Mouse (Mus musculus) heart, adult 11 months (tissue): ENCODE measurements around the gene Mlana.
A peak's percentile ranks its signal among the peaks of the same experiment; 100 is the strongest.

Source experiments
- DNase-seq: peaks from one replicate; pipeline ENCODE4 v3.0.0; 2022

The Mlana gene

DNA sequence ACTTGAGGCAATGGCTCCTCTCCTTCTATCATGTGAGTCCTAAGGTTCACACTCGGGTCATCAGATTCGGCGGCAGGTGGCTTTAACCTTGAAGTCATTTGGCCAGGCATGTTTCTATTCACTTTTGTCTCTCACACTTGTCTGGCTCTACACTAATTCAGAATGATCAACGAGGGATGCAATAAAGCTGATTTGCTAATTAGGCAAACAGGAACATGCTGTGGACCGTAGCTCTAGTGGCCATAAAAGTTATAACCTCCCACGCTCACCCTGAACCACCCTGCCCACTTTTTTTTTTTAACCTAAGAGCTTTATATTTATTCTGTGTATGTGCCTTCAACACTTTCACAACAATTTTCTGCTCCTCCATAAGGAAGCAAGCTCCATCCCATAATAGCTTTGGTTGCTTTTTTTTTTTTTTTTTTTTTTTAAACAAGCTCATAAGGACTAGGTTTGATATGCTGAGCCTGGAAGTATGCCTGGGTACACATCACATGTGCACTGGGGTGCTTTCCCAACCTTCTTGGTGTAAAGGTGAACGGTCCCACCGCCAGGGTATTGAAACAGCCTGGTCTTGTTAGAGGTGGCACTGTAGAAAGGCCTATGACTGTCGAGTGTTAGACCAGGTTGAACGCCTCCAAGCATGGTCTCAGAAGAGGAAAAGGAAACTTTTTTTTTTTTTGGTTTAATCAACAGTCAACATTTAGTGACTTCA is 21.0 kb upstream of the Mlana start:
- DNase-seq: no peak

DNA sequence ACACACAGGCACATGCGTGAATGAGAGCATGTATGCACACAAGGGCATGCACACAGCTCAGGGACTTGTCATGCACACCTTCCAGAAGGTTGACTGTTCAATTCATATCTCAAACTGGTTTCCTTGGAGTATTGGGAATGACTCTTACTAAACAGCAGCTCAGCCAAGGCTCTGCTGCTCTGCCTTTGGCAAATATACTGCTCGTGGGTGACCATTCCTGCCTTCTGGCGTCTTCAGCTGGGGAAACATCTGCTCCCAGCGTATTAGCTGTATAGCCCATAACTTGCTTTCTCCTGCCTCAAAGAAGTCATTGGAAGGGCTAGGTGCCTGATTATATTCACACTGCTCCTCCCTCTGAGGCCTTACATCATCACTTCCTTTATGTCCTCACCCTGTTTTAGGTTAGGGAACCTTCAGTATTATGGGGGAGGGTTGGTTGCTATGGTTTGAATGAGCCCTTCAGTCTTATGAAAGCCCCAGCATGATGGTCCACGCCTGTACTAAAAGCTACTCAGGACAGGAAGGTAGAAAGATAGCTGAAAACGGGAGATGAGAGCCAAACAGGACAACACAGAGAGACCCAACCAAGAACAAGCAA is 19.3 kb upstream of the Mlana start:
- no peak for DNase-seq

DNA sequence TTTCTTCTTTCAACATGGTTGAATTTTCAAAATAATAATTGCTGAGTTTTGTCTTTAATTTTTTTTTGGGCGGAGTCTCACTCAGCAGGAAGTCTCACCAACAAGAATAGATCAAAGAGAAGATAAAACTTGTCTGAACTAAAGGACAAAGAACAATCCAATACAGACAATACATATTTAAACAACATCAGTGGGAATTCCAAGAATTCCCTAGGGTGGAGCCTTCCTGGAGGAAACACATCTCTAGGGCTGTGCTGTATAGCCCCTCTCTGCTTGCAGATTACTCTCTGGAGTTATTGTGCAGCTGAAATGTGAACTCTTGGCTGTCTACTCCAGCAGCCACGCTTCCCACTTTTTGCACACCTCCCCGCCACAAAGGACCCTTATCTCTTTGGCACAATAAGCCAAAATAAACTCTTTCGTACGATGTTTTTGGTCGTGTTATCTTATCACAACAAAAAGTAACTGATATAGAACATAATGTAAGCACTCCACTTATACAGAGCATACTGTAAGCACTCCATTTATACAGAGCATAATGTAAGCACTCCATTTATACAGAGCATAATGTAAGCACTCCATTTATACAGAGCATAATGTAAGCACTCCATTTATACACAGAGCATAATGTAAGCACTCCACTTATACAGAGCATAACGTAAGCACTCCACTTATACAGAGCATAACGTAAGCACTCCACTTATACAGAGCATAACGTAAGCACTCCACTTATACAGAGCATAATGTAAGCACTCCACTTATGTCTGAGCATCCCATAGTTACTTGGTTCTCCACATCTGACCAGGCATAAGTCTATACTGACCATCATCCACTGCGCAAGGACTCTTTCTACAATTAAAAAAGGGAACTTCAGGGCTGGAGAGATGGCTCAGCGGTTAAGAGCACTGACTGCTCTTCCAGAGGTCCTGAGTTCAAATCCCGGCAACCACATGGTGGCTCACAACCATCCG is 17.2 kb upstream of the Mlana start:
- DNase-seq: peak; percentile 64

DNA sequence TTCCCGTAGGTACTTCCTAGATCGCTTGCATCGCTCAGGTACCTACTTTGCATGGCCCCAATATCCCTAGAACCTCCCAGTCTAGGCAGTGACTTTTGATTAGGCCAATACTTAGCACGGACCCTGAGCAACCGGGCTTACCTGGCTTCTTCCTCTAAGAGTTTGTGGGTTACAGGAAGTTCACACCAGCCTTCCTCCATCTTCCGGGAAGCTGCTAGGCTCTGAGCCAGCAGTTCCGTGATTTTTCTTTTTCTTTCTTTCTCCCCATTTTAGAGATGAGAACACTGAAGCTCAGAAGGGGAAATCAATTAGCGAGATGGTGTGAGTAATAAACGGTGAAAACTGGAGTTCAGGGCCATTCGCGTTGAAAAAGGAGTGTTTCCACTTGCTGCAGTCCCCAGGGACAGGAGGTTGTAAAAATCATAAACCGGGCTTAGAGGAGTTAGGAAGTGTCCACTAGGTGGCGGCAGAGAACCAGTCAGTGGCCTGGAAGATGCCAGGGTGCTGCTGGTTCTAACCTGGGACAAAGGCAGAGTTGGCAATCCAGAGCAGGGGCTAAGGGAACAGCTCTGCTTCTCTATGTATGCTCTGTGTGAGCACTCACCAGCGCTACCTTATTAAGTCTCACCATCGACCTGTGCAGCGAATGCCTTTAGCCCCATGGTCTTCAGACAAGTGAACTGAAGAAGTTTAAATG is 13.6 kb upstream of the Mlana start:
- DNase-seq: peak; percentile 95

DNA sequence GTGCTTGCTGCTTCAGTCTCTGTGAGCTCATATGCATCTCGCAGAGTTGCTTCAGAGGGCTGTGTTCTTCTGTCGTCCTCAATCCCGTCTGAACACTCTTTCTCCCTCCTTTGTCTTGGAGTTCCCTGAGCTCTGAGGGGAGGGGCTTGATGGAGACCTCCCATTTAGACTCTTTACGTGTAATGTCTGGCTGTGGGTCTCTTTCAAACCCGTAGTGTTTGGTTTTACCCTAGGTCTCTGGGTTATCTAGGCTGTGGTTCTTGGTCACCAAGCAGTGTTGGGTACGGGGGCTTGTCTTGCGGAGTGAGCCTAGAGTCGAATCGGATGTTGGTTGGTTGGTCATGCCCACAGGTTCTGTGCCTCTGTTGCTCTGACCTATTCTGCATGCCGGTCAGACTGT is 2.6 kb upstream of the Mlana start:
- DNase-seq: peak; percentile 61

DNA sequence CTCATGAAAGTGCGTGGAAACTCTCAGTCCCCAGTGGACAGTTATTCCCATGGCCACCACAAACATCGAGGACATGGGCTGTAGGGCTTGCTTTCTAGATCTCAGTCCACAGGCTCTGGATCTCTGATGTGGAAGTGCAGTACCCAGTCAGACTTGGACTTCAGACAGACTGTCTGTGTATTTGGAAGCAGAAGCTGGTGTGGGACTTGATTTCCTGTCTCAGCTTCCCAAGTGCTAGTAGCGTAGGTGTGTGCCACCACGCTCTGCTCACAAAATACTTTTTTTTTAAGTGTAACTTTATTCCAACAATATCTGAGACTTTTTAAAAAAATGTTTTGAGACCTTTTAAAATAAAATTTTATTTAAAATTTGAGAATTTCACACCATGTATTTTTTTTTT is 1.3 kb upstream of the Mlana start:
- no peak for DNase-seq

DNA sequence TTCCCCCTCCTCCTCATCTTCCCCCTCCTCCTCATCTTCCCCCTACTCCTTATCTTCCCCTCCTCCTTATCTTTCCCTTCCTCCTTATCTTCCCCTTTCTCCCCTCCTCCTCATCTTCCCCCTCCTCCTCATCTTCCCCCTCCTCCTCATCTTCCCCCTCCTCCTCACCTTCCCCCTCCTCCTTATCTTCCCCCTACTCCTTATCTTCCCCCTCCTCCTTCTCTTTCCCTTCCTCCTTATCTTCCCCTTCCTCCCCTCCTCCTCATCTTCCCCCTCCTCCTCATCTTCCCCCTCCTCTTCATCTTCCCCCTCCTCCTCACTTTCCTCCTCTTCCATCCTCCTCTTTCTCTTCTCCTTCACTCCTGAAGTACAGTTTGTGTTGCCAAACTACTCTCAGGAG is 784 bp upstream of the Mlana start:
- DNase-seq: no peak

DNA sequence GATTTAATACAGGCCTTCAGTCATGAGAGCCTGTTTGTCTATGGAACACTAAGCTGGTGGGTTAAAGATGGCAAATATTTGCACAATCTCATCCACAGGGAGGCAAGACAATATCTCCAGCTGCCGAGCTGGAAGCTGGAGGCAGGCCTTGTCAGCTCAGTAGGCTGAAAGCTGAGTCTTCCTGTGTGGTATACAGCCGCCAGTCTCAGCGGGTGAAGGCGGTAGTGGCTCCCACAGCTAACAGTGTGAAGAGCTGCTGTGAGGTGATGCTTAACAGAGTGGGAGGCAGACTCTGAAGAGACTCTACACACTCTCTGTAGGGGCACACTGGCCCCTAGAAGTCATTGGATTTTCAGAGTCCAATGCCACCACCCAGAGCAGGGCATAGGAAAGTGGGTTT is 4.1 kb downstream of the Mlana start:
- peak; percentile 51 for DNase-seq

DNA sequence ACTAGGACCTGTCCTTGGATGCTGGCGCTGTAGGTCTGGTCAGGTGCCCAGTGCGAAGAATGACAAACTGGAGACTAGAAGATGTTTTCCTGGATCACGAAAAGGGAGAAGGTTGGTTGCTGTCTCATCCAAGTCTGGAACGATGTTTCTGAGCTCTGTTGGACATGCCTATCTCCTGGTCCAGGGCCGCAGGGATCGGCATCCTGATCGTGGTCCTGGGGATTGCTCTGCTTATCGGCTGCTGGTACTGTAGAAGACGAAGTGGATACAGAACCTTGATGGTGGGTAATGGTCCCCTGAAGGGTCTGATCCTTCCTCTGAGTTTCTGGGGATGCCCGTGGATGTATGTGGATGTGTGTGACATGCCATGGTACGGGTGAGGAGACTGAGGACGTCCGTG is 6.8 kb downstream of the Mlana start:
- DNase-seq: peak; percentile 64

DNA sequence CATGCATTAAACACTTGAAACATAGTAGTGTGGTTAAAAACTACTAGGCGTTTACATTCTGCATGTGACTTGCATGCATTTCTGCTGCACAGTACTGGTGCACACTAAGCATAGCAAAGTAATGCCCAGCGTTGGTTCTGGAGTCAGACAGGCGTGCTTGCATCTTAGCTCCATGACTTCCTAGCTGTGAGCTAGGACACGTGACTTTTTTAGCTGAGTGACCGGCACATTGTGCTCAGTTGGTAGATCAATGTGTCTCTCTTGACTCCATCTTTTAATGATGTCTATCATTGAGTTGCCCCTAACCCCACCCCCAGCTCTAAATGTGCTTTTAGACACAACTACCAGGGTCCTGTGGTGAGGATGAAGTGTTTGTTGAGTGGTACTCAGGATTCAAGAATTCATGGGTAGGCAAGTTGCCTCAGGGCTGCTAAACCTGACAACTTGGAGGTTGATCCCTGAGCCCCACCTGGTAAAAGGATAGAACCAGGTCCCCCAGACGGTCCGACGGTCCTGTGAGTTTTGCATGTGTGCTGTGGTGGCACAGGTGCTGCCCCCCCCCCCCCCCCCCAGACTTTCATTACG is 9.8 kb downstream of the Mlana start:
- DNase-seq: peak; percentile 74

DNA sequence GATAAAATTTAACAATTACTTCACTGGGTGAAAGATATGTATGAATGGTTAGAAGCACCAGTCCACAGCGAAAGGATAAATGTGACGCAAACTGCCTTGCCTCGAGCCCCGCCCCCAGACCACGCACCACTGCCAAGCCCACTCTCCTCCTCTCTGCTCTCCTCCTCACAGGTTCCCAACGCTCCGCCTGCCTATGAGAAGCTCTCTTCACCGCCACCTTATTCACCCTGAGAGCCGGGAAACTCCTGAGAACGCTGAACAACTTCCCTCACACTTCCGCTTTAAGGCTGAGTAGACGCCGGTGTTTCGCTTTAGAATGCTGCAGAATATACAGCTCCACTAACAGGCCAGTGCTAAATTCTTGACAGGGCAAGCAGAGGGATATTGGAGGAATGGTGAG is 10.4 kb downstream of the Mlana start:
- DNase-seq: peak; percentile 28

DNA sequence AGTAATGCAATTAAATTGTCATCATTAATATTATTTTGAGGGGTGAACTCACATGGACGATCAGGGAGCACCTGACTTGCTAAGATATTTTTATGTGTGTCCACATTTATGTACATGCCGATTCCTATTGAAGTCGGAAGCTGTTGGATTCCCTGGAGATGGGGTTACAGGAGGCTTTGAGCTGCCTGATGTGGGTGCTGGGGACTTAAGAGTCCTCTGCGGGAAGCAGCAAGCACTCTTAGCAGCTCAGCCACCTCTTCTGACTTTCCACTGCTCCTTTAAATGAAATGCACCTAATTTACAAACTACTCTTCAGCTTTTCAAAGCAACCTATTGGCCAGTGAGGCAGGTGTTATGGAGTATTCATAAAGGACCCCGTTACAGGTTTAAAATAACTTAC is 10.8 kb downstream of the Mlana start:
- no peak for DNase-seq

DNA sequence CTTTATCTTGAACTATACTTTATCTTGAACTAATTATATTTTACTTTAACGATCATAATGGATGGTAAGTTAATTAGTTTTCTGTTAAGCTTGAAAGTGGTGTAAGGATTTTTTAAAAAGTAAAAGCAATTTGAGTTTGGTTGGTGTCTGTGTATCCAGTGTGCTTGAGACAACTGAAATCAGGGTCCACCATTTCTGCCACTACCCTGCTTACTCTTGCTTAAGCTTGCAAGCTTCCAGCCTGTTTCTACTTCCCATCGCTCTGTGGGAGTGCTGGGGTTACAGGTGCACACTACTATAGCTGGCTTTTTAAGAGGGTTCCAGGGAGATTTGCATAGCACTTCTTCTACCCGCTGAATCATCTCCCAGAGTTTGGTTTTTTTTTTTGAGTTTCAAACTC is 11.8 kb downstream of the Mlana start:
- DNase-seq: peak; percentile 55

DNA sequence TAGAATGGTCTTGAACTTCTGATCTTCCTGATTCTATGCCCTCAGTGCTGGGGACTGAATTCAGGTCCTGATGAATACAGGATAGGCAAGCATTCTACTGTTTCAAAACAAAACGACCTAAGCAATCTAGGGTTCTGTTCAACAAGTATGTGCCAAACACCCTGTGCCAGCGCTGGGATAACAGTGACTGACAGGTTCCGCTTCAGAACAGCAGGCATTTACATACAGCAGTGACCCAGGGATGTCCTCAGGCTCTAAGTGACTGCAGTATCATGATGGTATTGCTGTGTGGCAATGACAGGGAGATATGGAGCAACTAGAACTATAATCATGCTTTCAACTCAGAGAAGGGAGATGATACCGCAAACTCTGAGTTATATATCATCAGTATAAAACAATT is 15.8 kb downstream of the Mlana start:
- no peak for DNase-seq

DNA sequence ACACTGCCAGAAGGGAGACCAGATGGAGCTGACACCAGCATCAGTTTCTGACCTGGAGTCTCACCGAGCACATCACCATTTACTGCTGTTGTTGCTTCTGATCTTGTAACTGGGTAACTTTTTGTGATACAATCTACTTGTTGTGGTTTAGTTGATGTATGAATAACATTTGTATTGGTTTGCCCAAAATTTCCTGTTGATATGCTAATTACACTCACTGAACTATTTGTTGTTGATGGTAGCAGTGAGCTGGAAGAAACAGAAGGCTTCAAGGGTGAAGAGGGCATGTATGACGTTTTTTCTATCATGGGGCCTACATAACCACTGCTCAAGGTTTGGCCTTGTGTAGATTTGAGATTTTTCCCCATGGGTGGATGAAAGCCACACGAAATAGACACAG is 20.2 kb downstream of the Mlana start:
- DNase-seq: no peak

DNA sequence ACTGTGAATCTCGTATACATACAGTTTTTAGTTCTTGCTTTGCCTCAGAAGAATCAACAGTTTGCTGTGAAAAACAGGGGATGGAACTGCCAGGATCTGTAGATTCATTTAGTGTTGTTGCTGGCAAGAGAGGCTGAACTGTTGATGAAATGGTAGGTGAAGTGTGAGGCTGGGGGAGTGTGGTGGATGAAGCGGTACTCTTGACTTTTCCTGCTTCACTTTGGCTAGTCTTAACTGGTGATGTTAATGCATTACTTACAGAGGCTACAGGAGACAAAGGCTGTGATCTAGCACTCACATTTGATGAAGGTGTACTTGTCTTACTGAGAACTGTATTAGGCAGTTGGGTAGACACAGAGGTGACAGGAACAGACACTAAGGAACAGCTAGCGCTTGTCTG is 20.9 kb downstream of the Mlana start:
- DNase-seq: peak; percentile 59

DNA sequence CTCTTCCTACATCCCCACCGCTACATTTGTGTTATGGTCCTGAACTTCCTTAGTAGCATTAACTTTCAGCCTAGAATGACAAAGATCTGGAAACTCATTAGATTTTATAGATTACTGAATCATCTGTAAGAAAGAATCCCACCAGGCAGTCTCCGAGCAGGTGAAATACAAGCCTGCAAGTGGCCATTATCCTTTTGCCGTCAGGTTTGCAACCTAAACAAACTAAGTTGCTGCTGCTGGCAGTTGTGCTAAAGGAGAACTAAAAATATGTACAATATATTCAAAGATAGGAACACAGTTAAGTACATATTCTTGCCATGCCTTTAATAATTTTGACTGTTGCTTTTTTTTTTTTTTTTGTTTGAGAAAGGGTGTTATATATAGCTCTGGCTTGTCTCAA is 37.8 kb downstream of the Mlana start:
- DNase-seq: peak; percentile 61

DNA sequence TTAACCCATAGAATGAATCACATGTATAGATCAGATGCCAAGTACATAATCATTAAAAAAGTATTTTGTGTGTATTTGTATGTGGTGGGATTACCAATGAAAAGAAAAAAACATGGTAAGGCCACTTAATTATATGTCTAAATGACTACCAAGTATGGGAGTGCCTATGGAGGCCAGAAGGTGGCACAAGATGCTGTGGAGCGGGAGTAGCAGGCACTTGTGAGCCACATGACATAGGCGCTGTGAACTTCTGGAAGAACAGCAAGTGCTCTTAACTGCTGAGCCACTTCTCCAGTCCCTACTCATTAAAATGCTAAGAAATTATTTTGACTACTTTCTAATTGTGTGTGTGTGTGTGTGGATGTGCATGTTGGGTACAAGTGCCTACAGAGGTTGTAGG is 42.0 kb downstream of the Mlana start:
- DNase-seq: peak; percentile 33

DNA sequence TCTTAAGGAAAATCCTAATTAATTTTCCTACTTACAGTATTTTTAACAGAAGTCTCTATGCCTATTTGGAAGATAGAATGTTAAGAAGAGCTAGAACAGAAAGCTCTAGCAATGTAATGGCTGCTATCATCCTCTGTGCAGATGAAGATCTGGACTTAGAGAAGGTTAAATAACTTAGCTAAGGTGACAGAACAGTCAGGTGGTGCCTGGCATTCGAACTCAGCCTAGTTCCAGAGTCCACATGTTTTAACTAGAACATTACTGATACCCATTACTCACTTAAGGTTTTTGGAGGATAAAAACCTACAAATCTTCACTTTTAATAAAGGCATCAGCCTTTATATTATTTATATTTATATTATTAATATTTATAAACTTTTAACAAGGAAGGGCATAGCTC is 43.0 kb downstream of the Mlana start:
- no peak for DNase-seq

DNA sequence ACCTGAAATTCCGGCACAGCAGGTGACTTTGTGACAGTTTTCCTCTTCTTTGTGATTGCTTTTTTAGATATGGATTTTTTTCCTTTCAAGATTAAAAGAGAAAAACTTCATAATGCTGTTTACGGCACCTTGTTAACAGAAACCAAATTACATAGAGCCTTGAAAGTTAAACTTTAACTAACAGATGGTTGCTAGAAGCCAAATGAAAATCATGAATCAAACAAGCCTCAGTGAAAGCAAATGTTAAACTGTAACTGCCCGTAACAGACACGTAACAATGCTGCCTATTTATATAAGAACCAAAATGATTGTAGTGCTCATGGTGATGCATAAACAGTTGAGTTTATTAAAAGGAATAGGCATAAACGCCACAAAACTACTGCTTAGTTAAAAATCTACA is 45.9 kb downstream of the Mlana start:
- DNase-seq: no peak

DNA sequence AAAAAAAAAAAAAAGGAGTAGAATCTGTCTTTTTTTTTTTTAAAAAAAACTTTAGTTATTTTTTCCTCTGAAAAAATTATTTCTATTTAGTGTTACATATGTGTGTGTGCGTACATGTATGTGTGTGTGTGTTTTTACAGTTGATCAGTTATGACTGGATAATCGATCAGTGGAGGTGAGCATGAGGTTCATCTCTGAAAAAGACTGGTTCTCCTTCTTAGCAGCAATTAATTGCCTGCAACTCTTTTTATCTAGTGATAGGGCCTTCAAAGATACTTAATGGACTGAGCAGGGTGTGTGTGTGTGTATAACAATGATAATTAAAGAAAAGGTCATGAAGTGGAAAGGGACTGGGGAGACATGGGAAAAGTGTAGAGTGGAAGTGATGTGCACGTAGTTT is 53.4 kb downstream of the Mlana start:
- DNase-seq: no peak

DNA sequence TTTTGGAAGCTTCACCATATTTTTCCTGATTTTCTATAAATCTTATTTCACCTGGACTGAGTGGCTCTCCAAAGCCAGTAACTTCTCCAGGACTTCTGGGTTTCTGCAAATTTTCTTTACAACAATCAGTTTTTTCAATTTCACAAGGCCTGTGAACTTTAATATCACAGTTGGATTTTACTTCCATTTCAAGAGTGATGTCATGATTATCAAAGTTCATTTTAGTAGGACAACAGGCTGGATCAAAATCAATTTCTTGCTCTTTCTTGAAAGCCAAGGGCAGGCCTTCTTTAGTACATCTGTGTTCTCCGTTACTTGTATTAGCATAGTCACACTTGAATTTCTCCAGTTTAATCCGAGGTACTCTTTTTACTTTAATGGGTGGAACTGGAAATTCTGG is 56.3 kb downstream of the Mlana start:
- no peak for DNase-seq
